8 mouse cellular contexts compared by ENCODE assay signal in genomic region chr16:10784793-10785370, GRCm38 (mm10). TPM values are rescaled to one million over a fixed set of nuclear protein-coding genes. Genes with fewer than 3 reads are reported as not detected.
DNase-seq lines count a peak whose midpoint lies in the region; ATAC-seq and TF ChIP-seq lines count a peak whose summit lies in the region.

No protein-coding gene starts in this region.

- under 1% methylated on average over 38 of the region's 55 CpGs for WGBS in heart, embryonic 10.5 days
- WGBS in kidney, embryonic 14.5 days = under 1% methylated on average over 44 of the region's 55 CpGs
- under 1% methylated on average over 54 of the region's 55 CpGs for WGBS in limb, embryonic 15.5 days
- under 1% methylated on average over 46 of the region's 55 CpGs for WGBS in midbrain, postnatal 0 days

- peak; percentile 37 for TF ChIP-seq CTCF in embryonic fibroblast, embryonic 13.5 days (IDR thresholded peaks at IDR 0.05; ENCODE audit: borderline replicate concordance, insufficient read depth, low read length)
- peak; percentile 85 for TF ChIP-seq CTCF in midbrain, postnatal 0 days (IDR thresholded peaks at IDR 0.05)

- no peaks in the 10 kb centered on the region for H3K9me3 ChIP-seq in heart, embryonic 10.5 days
- H3K9me3 ChIP-seq in kidney, embryonic 14.5 days (ENCODE audit: control insufficient read depth, low read length) = no peaks in the 10 kb centered on the region
- H3K9me3 ChIP-seq in limb, embryonic 15.5 days = no peaks in the 10 kb centered on the region
- no peaks in the 10 kb centered on the region for H3K9me3 ChIP-seq in midbrain, postnatal 0 days (ENCODE audit: low read length)

- peak; percentile 96 to 97 for DNase-seq in B cell, adult 2 months
- peak; percentile 79 for DNase-seq in brain, adult 2 months (ENCODE audit: low read depth, low spot score)
- DNase-seq in heart, embryonic 10.5 days (ENCODE audit: low spot score) = peak; percentile 94
- DNase-seq in midbrain, postnatal 0 days (ENCODE audit: low spot score) = peak; percentile 89
- DNase-seq in spleen, postnatal 10 days (ENCODE audit: low spot score in 2 of 2) = peak; percentile 89 to 91

- H3K4me3 ChIP-seq in embryonic fibroblast, embryonic 13.5 days (ENCODE audit: insufficient read depth, low read length) = peak overlapping the region; percentile 78
- peak overlapping the region; percentile 82 for H3K4me3 ChIP-seq in heart, embryonic 10.5 days
- peak overlapping the region; percentile 56 for H3K4me3 ChIP-seq in kidney, embryonic 14.5 days (ENCODE audit: low read length)
- peak overlapping the region; percentile 85 for H3K4me3 ChIP-seq in limb, embryonic 15.5 days
- H3K4me3 ChIP-seq in midbrain, postnatal 0 days (ENCODE audit: low read depth, low read length) = peak overlapping the region; percentile 65

- peaks cover 14% of the 10 kb centered on the region for H3K4me1 ChIP-seq in embryonic fibroblast, embryonic 13.5 days (ENCODE audit: control insufficient read depth, insufficient read depth, low read length)
- H3K4me1 ChIP-seq in heart, embryonic 10.5 days = peaks cover 76% of the 10 kb centered on the region
- peaks cover 28% of the 10 kb centered on the region for H3K4me1 ChIP-seq in kidney, embryonic 14.5 days (ENCODE audit: control insufficient read depth, insufficient read depth, low read length)
- H3K4me1 ChIP-seq in limb, embryonic 15.5 days = peaks cover 66% of the 10 kb centered on the region
- peaks cover 11% of the 10 kb centered on the region; the same call in 1 of the 2 replicates for H3K4me1 ChIP-seq in midbrain, postnatal 0 days (ENCODE audit: insufficient read depth, low read length)

- peak overlapping the region; percentile 74 for H3K27ac ChIP-seq in embryonic fibroblast, embryonic 13.5 days (ENCODE audit: insufficient read depth, low read length)
- peak overlapping the region; percentile 95 for H3K27ac ChIP-seq in heart, embryonic 10.5 days
- peak overlapping the region; percentile 96 for H3K27ac ChIP-seq in kidney, embryonic 14.5 days (ENCODE audit: low read depth, low read length)
- H3K27ac ChIP-seq in limb, embryonic 15.5 days = peak overlapping the region; percentile 100
- H3K27ac ChIP-seq in midbrain, postnatal 0 days (ENCODE audit: low read depth, low read length) = peak overlapping the region; percentile 90

- H3K9ac ChIP-seq in kidney, embryonic 14.5 days (ENCODE audit: low read depth, low read length) = peak overlapping the region; percentile 81
- peak overlapping the region; percentile 80 for H3K9ac ChIP-seq in limb, embryonic 15.5 days
- H3K9ac ChIP-seq in midbrain, postnatal 0 days (replicated peaks; ENCODE audit: low read length, poor library complexity, severe bottlenecking) = peak overlapping the region; percentile 82

- peaks cover 28% of the 10 kb centered on the region for H3K27me3 ChIP-seq in heart, embryonic 10.5 days (ENCODE audit: insufficient read depth, poor library complexity, severe bottlenecking)
- H3K27me3 ChIP-seq in kidney, embryonic 14.5 days (ENCODE audit: control insufficient read depth, insufficient read depth, low read length) = no peaks in the 10 kb centered on the region
- H3K27me3 ChIP-seq in limb, embryonic 15.5 days = no peaks in the 10 kb centered on the region
- H3K27me3 ChIP-seq in midbrain, postnatal 0 days (ENCODE audit: insufficient read depth, low read length) = no peaks in the 10 kb centered on the region; the same call in 1 of the 2 replicates

- ATAC-seq in kidney, embryonic 14.5 days (ENCODE audit: low FRiP score, low TSS enrichment) = peak; percentile 75
- peak; percentile 87 for ATAC-seq in limb, embryonic 15.5 days (ENCODE audit: insufficient number of reproducible peaks, low FRiP score, low TSS enrichment, low read depth)
- ATAC-seq in midbrain, postnatal 0 days (ENCODE audit: low FRiP score) = peak; percentile 87

- H3K4me2 ChIP-seq in kidney, embryonic 14.5 days (replicated peaks; ENCODE audit: low read depth, low read length) = peak overlapping the region; percentile 97
- peak overlapping the region; percentile 80 for H3K4me2 ChIP-seq in limb, embryonic 15.5 days
- H3K4me2 ChIP-seq in midbrain, postnatal 0 days (ENCODE audit: low read depth, low read length, poor library complexity, severe bottlenecking) = peak overlapping the region; percentile 99

- peak; percentile 95 for TF ChIP-seq POLR2A in embryonic fibroblast, embryonic 13.5 days (IDR thresholded peaks at IDR 0.05; ENCODE audit: low read depth, low read length)

- no peaks in the 10 kb centered on the region for H3K36me3 ChIP-seq in heart, embryonic 10.5 days
- H3K36me3 ChIP-seq in kidney, embryonic 14.5 days (ENCODE audit: control insufficient read depth, insufficient read depth, low read length) = peaks cover 4% of the 10 kb centered on the region; the same call in 1 of the 2 replicates
- no peaks in the 10 kb centered on the region for H3K36me3 ChIP-seq in limb, embryonic 15.5 days
- H3K36me3 ChIP-seq in midbrain, postnatal 0 days (ENCODE audit: insufficient read depth, low read length) = no peaks in the 10 kb centered on the region

RNA-seq across cellular contexts. Expression of gene Socs1, which starts 0.5 kb away (rescaled TPM):
- polyA plus RNA-seq in embryonic fibroblast, embryonic 13.5 days (2011; ENCODE audit: insufficient read length, low read depth, missing spikeins) = 3.7 and 7.3 TPM in 2 replicates
- 3.7 and 4.1 TPM in 2 replicates for polyA plus RNA-seq in heart, embryonic 10.5 days (2016; fragmentation: Nextera tagmentation; extraction: Ambion mirVana)
- polyA plus RNA-seq in kidney, embryonic 14.5 days (2014; fragmentation: Nextera tagmentation; extraction: Ambion mirVana) = 6.3 and 7.2 TPM in 2 replicates
- polyA plus RNA-seq in limb, embryonic 15.5 days (2015; fragmentation: Nextera tagmentation; extraction: Ambion mirVana) = 17.4 and 17.5 TPM in 2 replicates
- 4.1 and 7.9 TPM in 2 replicates for total RNA-seq in midbrain, postnatal 0 days (2014; rRNA removed)
- 4.6 and 4.8 TPM in 2 replicates for polyA plus RNA-seq in midbrain, postnatal 0 days (2015; fragmentation: Nextera tagmentation; extraction: Ambion mirVana)

RNA-seq across cellular contexts. Expression of gene Tnp2, which starts 3.6 kb away (rescaled TPM):
- polyA plus RNA-seq in embryonic fibroblast, embryonic 13.5 days (2011; ENCODE audit: insufficient read length, low read depth, missing spikeins) = not detected in 2 replicates
- polyA plus RNA-seq in heart, embryonic 10.5 days (2016; fragmentation: Nextera tagmentation; extraction: Ambion mirVana) = not detected in 2 replicates
- polyA plus RNA-seq in kidney, embryonic 14.5 days (2014; fragmentation: Nextera tagmentation; extraction: Ambion mirVana) = not detected in 2 replicates
- not detected in 2 replicates for polyA plus RNA-seq in limb, embryonic 15.5 days (2015; fragmentation: Nextera tagmentation; extraction: Ambion mirVana)
- not detected in 2 replicates for total RNA-seq in midbrain, postnatal 0 days (2014; rRNA removed)
- not detected in 2 replicates for polyA plus RNA-seq in midbrain, postnatal 0 days (2015; fragmentation: Nextera tagmentation; extraction: Ambion mirVana)

RNA-seq across cellular contexts. Expression of gene Prm3, which starts 5.8 kb away (rescaled TPM):
- polyA plus RNA-seq in embryonic fibroblast, embryonic 13.5 days (2011; ENCODE audit: insufficient read length, low read depth, missing spikeins) = not detected in 2 replicates
- not detected in 2 replicates for polyA plus RNA-seq in heart, embryonic 10.5 days (2016; fragmentation: Nextera tagmentation; extraction: Ambion mirVana)
- polyA plus RNA-seq in kidney, embryonic 14.5 days (2014; fragmentation: Nextera tagmentation; extraction: Ambion mirVana) = not detected in 2 replicates
- polyA plus RNA-seq in limb, embryonic 15.5 days (2015; fragmentation: Nextera tagmentation; extraction: Ambion mirVana) = not detected in 2 replicates
- not detected in 2 replicates for total RNA-seq in midbrain, postnatal 0 days (2014; rRNA removed)
- not detected in 2 replicates for polyA plus RNA-seq in midbrain, postnatal 0 days (2015; fragmentation: Nextera tagmentation; extraction: Ambion mirVana)

RNA-seq across cellular contexts. Expression of gene Prm2, which starts 11.1 kb away (rescaled TPM):
- polyA plus RNA-seq in embryonic fibroblast, embryonic 13.5 days (2011; ENCODE audit: insufficient read length, low read depth, missing spikeins) = not detected in 2 replicates
- polyA plus RNA-seq in heart, embryonic 10.5 days (2016; fragmentation: Nextera tagmentation; extraction: Ambion mirVana) = not detected in 2 replicates
- not detected in 2 replicates for polyA plus RNA-seq in kidney, embryonic 14.5 days (2014; fragmentation: Nextera tagmentation; extraction: Ambion mirVana)
- not detected in 2 replicates for polyA plus RNA-seq in limb, embryonic 15.5 days (2015; fragmentation: Nextera tagmentation; extraction: Ambion mirVana)
- not detected in 2 replicates for total RNA-seq in midbrain, postnatal 0 days (2014; rRNA removed)
- not detected in 2 replicates for polyA plus RNA-seq in midbrain, postnatal 0 days (2015; fragmentation: Nextera tagmentation; extraction: Ambion mirVana)

RNA-seq across cellular contexts. Expression of gene Prm1, which starts 20.8 kb away (rescaled TPM):
- polyA plus RNA-seq in embryonic fibroblast, embryonic 13.5 days (2011; ENCODE audit: insufficient read length, low read depth, missing spikeins) = not detected in 2 replicates
- 0.36 TPM in 1 of 2 replicates, not detected in the other for polyA plus RNA-seq in heart, embryonic 10.5 days (2016; fragmentation: Nextera tagmentation; extraction: Ambion mirVana)
- not detected in 2 replicates for polyA plus RNA-seq in kidney, embryonic 14.5 days (2014; fragmentation: Nextera tagmentation; extraction: Ambion mirVana)
- 0.50 TPM in 1 of 2 replicates, not detected in the other for polyA plus RNA-seq in limb, embryonic 15.5 days (2015; fragmentation: Nextera tagmentation; extraction: Ambion mirVana)
- not detected in 2 replicates for total RNA-seq in midbrain, postnatal 0 days (2014; rRNA removed)
- polyA plus RNA-seq in midbrain, postnatal 0 days (2015; fragmentation: Nextera tagmentation; extraction: Ambion mirVana) = 0.69 TPM in 1 of 2 replicates, not detected in the other

Comparison
In these comparisons a context has a peak if more than half of its experiments do, and no peak if none do; other contexts are left out.
1. Peak in every context shown above with its lines: DNase-seq, ATAC-seq, H3K4me3 ChIP-seq and H3K27ac ChIP-seq.